Mouse (Mus musculus) heart, adult 9 months (tissue): ENCODE data around the gene Gm960.
"Not testable (repeated sequence)": the region's sequence is repeated elsewhere in the genome, so short reads cannot be mapped to it uniquely, and the experiment has no call there.

ENCODE experiments used
- DNase-seq, 2 experiments: peaks; one replicate each; pipeline ENCODE4 v3.0.0; 2022; ENCODE audit warnings: low spot score in 2 of 2

Gene Gm960

DNA sequence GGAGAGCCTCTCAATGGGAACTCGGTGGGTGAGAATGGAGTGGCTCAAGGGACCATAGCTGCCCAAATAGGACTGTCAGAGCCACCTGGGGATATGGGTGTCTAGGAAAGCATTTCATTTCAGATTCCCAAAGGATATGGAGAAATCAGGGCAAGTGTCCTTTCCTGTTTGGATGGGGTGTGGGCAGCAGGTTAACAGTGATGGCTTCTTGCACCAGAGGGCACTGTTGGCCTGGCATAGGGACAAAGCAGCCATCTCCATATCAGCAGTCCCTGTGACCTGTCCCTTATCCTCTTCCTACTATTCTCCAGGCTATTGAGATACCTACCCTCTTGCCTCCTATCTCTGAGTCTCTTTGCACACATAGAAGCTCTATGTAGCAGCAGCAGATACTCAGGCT is 109.4 kb downstream of the Gm960 start:
- no peak for DNase-seq

DNA sequence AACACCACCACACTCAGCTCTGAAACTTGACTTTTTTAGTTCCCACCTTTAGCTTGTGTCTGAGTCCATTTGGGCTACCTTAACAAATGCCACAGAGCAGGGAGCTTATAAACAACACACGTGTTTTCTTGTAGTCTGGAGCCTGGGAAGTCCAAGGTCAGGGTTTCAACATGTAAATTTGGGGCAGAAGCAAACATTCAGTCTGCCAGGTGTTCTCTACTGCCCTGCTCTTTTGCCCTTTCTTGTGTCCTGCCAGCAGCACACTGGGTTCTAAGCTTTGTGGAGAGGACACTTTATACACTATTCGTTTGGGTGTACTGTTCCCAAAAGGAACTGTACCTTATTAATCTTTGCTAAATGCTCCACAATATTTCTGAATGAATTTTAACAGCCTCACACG is 110.0 kb downstream of the Gm960 start:
- DNase-seq, result no peak

DNA sequence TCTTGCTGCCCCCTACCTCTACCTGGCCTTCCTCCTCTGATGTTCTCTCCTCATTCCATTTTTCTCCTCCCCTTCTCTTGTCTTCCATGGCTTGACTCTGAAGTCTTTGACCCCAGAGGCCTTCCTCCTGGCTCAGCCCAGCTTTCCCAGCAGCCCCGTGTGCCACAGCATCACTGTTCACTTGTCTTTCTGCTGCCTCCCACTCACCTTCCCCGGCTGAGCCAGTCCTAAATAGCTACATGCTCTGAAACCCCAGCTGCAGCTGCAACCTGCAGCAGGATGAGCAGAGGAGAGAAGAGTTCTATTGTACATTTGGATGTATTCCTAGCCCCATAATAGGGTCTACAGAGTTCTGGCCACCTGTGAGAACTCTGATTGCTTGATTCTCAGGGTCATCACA is 111.0 kb downstream of the Gm960 start:
- no peak for DNase-seq

DNA sequence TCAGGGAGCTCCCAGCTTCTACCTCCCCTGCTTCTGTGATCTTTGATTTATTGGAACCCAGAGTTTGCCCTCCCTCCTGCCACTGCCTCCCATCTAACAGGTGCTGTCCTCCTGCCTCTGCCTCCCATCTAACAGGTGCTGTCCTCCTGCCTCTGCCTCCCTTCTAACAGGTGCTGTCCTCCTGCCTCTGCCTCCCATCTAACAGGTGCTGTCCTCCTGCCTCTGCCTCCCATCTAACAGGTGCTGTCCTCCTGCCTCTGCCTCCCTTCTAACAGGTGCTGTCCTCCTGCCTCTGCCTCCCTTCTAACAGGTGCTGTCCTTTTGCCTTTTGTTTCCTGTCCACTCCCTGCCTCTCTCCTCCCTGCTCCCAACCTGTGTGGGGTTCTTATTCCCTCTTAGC is 111.7 kb downstream of the Gm960 start:
- not testable (repeated sequence) for DNase-seq

DNA sequence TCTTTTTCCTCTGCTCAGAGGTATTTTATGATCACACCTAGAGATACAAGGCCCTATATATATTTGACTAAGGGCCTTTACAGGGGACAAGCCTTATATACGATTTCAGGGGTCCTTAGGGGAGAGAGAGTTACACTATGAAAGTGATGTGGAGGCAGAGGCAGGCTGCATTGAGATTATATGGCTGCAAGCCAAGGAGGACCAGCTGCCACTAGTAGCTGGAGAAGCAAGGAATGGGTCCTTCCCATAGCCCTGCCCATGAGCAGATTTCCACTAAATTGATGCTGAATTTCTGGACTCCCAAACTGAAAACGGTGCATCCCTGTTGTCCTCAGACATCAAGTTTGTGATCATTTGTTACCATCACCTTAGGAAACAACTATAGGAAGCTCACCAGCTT is 114.6 kb downstream of the Gm960 start:
- no peak for DNase-seq

DNA sequence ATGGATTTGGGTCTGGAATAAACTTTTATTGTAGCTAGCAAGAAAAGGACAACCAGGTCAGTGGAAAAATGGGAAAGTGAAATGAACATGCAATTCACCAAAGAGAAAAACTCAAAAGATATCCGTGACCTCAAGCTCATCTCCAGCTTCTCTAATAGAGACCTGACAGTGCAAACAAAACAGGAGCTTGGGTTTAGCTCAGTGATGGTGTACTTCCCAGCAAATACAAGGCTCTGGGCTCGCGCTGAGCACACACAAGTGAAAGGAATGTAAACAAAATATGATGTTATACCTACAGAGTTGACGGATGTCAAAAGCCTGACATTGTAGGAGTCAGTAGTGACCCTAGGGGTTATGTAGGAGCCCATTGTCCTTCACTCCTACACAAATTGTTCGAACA is 119.2 kb downstream of the Gm960 start:
- no peak for DNase-seq

DNA sequence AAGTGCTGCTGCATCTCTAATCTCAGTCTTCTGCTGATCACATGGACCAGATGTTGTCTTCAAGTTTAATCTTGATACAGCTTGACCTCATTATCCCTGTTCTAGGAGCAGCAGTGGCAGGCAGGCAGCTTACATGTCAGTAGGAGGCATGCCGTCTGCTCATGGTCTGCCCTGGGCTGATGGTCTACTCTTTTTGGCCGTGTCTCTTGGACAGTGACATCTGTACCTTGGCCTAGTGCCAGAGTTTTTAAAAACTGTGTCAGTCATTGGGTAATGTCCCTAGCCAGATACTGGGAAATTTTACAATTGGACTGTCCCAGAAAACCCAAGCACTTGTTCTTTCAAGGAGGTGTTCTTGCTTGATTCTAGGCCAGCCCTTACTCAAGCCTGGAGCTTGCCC is 119.7 kb downstream of the Gm960 start:
- peak; percentile 55 to 63 for DNase-seq
